Mouse (Mus musculus): ENCODE measurements at regions not wholly inside any gene's neighbourhood (a gene's known extent, or its start where the extent isn't known, plus 50 kb on each side); places are given as distances from the start of the nearest gene placed in this dataset.

- DNase-seq: no peak
Observed at GRCm38 (mm10) chr10:56899640-56900274, 522.6 kb downstream of the Gja1 start.

GRCm38 (mm10) chr10:56900914-56901313 is 523.8 kb downstream of the Gja1 start:
- DNase-seq: no peak

- no peak for DNase-seq
Observed at GRCm38 (mm10) chr10:56912711-56913110, 535.6 kb downstream of the Gja1 start.

- no peak for DNase-seq
Observed at GRCm38 (mm10) chr10:56914103-56914502, 537.0 kb downstream of the Gja1 start.

- no peak for DNase-seq
Observed at GRCm38 (mm10) chr10:56918412-56918811, 541.3 kb downstream of the Gja1 start.

- peak; percentile 71 for DNase-seq
Observed at GRCm38 (mm10) chr10:56920711-56921672, 543.9 kb downstream of the Gja1 start.

- no peak for DNase-seq
Observed at GRCm38 (mm10) chr10:56935174-56935573, 551.0 kb upstream of the Hsf2 start.

GRCm38 (mm10) chr10:56941972-56942371 is 544.2 kb upstream of the Hsf2 start:
- DNase-seq: no peak

- no peak for DNase-seq
Observed at GRCm38 (mm10) chr10:56944434-56945145, 541.6 kb upstream of the Hsf2 start.

- DNase-seq: no peak
Observed at GRCm38 (mm10) chr10:56956728-56957127, 529.5 kb upstream of the Hsf2 start.

GRCm38 (mm10) chr10:56962096-56962807 is 523.9 kb upstream of the Hsf2 start:
- no peak for DNase-seq

- no peak for DNase-seq
Observed at GRCm38 (mm10) chr10:56963215-56963614, 523.0 kb upstream of the Hsf2 start.

GRCm38 (mm10) chr10:56968913-56969312 is 517.3 kb upstream of the Hsf2 start:
- DNase-seq: no peak

- no peak for DNase-seq
Observed at GRCm38 (mm10) chr10:56974812-56975211, 511.4 kb upstream of the Hsf2 start.

GRCm38 (mm10) chr10:56979601-56980000 is 506.6 kb upstream of the Hsf2 start:
- no peak for DNase-seq

GRCm38 (mm10) chr10:56980821-56981220 is 505.4 kb upstream of the Hsf2 start:
- no peak for DNase-seq

GRCm38 (mm10) chr10:56982526-56983190 is 503.5 kb upstream of the Hsf2 start:
- no peak for DNase-seq

- DNase-seq: no peak
Observed at GRCm38 (mm10) chr10:56994969-56995368, 491.2 kb upstream of the Hsf2 start.

GRCm38 (mm10) chr10:57000892-57001722 is 485.1 kb upstream of the Hsf2 start:
- peak; percentile 5 for DNase-seq

- no peak for DNase-seq
Observed at GRCm38 (mm10) chr10:57001723-57002110, 484.5 kb upstream of the Hsf2 start.

- DNase-seq: no peak
Observed at GRCm38 (mm10) chr10:57037641-57038040, 448.5 kb upstream of the Hsf2 start.
